Mouse (Mus musculus): Measurements from ENCODE around the gene 1700029H14Rik. TPM values are rescaled to one million over a fixed set of nuclear protein-coding genes. Genes with fewer than 3 reads are reported as not detected.
A peak's percentile ranks its signal among the peaks of the same experiment; 100 is the strongest.

1700029H14Rik gene
- polyA plus RNA-seq, 1 experiment from 2014 or later, result not detected

DNA sequence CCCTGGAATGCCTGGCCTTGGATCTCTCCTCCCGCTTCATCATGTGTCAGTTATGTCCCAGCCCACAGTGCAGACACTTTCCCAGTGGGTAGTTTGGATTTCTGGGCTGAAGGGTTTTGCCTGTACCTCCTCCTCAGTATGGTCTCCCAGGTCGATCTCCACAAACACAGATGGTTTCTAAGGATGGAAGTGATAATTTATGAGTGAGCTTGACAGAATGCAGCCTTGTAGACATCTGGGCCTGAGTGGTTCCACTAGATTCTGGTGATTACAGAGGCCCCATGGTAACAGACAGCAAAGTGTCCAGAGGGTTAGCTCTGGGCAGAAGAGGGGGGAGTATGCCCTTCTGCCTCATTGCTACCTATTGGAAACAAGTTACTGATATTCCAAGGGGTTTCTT is 4.7 kb downstream of the 1700029H14Rik start:
- no peak for ATAC-seq (ENCODE audit: low read depth)
- 79% methylated on average over 2 of the region's 2 CpGs for WGBS

DNA sequence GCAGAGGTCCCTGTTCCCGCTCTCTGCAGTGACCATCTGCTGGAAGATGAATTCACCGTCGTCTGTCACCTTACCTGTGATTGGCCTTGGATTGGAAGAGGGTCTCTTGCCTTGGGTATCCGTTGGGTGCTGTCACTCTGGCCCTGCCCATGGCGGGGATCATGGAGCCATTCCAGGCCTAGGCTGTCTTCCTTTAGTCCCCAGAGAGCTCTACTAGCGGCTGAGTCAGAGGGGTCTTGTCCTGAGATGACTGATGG is 10.8 kb downstream of the 1700029H14Rik start:
- WGBS, result 94% methylated on average over 6 of the region's 6 CpGs
- no peak for ATAC-seq (ENCODE audit: low read depth)

More for the DNA sequence above, 4.7 kb downstream of the 1700029H14Rik start:
- no peak overlapping the region for H3K4me3 ChIP-seq (ENCODE audit: low read depth, low read length)
- H3K9ac ChIP-seq (replicated peaks; ENCODE audit: low read depth, low read length), result no peak overlapping the region
- no peaks in the 10 kb centered on the region for H3K9me3 ChIP-seq (ENCODE audit: control insufficient read depth, low read length)
- H3K36me3 ChIP-seq (ENCODE audit: control insufficient read depth, insufficient read depth, low read length), result no peaks in the 10 kb centered on the region
- H3K4me2 ChIP-seq (ENCODE audit: low read depth, low read length), result no peak overlapping the region
- no peaks in the 10 kb centered on the region for H3K27me3 ChIP-seq (ENCODE audit: control insufficient read depth, insufficient read depth, low read length)
- H3K4me1 ChIP-seq (ENCODE audit: control insufficient read depth, insufficient read depth, low read length), result no peaks in the 10 kb centered on the region
- H3K27ac ChIP-seq (ENCODE audit: low read depth, low read length), result no peak overlapping the region

DNA sequence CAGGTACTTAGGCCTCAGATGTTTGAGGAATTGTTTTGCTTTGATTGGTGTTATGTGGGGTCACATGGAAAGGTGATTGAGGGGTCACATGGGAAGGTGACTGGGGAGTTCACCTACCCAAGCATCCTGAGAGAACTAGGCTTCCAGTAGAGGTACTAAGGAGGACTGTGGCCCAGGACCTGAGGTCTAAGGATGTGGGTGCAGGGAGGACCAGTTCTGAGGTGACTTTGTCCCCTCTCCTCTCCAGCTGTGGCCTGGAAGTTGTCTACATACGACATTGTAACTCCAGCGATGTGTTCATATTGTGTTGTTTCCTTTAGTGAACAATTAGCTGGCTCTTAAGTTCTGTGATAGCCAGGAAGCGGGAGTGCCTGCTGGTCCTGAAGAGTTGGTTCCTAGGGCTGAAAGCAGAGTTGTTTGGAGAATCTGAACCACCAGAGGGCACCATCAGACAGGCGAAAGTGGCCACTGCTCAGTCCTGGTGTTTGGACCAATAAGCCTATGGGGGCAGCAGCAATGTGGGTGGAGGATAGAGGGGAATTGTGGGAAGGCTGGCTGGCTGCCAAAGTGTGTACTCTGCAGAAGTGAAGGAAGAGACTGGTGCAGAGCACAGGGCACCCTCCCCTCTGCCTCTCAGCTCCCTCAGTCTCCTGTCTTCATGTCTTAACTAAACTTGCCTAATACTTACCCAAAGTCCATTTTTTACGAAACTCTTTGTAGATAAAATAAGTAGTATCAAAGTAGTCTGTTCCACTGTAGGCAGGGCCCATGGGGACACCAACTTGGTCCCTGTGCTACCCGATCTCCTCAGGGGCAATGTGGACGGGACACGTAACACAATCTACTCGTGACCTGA is 11.3 kb downstream of the 1700029H14Rik start:
- ATAC-seq (ENCODE audit: low read depth), result peak; percentile 96
- no peaks in the 10 kb centered on the region for H3K4me1 ChIP-seq (ENCODE audit: control insufficient read depth, insufficient read depth, low read length)
- no peaks in the 10 kb centered on the region for H3K9me3 ChIP-seq (ENCODE audit: control insufficient read depth, low read length)
- H3K27ac ChIP-seq (ENCODE audit: low read depth, low read length), result no peak overlapping the region
- no peak overlapping the region for H3K9ac ChIP-seq (replicated peaks; ENCODE audit: low read depth, low read length)
- H3K4me2 ChIP-seq (ENCODE audit: low read depth, low read length), result no peak overlapping the region
- H3K27me3 ChIP-seq (ENCODE audit: control insufficient read depth, insufficient read depth, low read length), result no peaks in the 10 kb centered on the region
- no peak overlapping the region for H3K4me3 ChIP-seq (ENCODE audit: low read depth, low read length)
- H3K36me3 ChIP-seq (ENCODE audit: control insufficient read depth, insufficient read depth, low read length), result no peaks in the 10 kb centered on the region
- 61% methylated on average over 9 of the region's 9 CpGs for WGBS

More for the DNA sequence above, 10.8 kb downstream of the 1700029H14Rik start:
- no peak overlapping the region for H3K4me3 ChIP-seq (ENCODE audit: low read depth, low read length)
- no peaks in the 10 kb centered on the region for H3K27me3 ChIP-seq (ENCODE audit: control insufficient read depth, insufficient read depth, low read length)
- no peak overlapping the region for H3K4me2 ChIP-seq (ENCODE audit: low read depth, low read length)
- no peaks in the 10 kb centered on the region for H3K4me1 ChIP-seq (ENCODE audit: control insufficient read depth, insufficient read depth, low read length)
- H3K27ac ChIP-seq (ENCODE audit: low read depth, low read length), result no peak overlapping the region
- H3K9me3 ChIP-seq (ENCODE audit: control insufficient read depth, low read length), result no peaks in the 10 kb centered on the region
- H3K9ac ChIP-seq (replicated peaks; ENCODE audit: low read depth, low read length), result no peak overlapping the region
- no peaks in the 10 kb centered on the region for H3K36me3 ChIP-seq (ENCODE audit: control insufficient read depth, insufficient read depth, low read length)

DNA sequence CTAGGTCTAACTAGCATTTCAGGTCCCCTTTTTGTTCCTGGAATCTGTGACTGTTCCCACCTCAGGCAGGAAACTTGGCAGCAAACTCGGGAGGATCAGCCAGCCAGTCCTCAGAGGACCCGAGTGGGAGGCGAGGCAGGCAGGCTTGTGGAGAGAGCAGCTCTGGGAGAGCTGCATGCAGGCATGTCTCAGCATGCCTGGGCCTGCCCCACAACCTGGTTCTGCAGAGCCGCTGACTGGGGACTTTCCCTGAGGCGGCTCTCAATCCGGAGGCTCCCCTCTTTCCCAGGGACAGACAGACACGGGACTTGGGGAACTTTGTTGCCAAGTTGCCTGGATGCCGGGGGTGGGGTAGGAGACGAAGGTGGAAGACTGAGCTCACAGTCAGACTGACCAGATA is 13.4 kb downstream of the 1700029H14Rik start:
- Histone ChIP-seq H3K27ac (ENCODE audit: low read depth, low read length) (no peak overlapping the region), H3K9ac (replicated peaks; ENCODE audit: low read depth, low read length) (no peak overlapping the region), H3K4me3 (ENCODE audit: low read depth, low read length) (no peak overlapping the region), H3K27me3 (ENCODE audit: control insufficient read depth, insufficient read depth, low read length) (no peaks in the 10 kb centered on the region), H3K4me2 (ENCODE audit: low read depth, low read length) (no peak overlapping the region), H3K4me1 (ENCODE audit: control insufficient read depth, insufficient read depth, low read length) (no peaks in the 10 kb centered on the region), H3K36me3 (ENCODE audit: control insufficient read depth, insufficient read depth, low read length) (no peaks in the 10 kb centered on the region), H3K9me3 (ENCODE audit: control insufficient read depth, low read length) (no peaks in the 10 kb centered on the region)
- 50% methylated on average over 9 of the region's 9 CpGs for WGBS
- no peak for ATAC-seq (ENCODE audit: low read depth)

DNA sequence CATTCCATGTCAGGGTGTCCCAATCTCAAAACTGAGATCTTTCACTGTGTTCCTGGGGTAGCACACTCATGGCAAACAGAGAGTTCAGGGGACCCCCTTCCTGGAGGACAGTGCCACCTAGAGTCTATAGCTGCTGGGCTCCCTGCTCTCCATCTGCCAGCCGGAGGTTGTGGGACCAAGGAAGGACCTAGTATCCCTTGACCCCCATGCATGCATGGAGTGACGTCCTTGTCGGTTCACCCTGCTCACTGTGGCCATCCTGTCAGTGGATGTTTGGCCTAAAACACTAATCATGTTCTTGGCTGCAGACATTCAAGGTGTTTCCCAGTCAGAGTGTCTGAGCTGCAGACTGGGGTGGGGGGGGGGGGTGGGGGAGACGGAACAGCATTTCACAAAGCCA is 14.0 kb downstream of the 1700029H14Rik start:
- no peak for ATAC-seq (ENCODE audit: low read depth)

DNA sequence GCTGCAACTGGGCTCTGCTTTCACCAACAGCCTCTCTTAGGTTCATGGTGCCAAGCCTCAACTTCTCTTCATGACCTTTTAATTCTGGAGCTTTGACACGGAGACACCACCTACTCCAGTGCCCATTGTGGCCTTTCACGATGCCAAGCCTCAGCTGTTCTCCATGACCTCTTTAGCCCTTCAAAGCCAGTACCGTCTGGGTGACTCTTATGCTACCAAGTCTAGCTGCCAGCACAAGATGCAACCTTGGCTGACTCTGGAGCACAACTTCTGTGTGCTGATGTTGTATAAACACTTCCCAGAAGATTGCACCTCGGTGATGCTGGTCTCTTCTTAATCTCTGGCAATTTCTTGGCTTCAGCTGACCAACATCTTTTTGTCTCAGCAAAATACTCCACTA is 15.8 kb downstream of the 1700029H14Rik start:
- Histone ChIP-seq H3K9ac (replicated peaks; ENCODE audit: low read depth, low read length) (no peak overlapping the region), H3K4me1 (ENCODE audit: control insufficient read depth, insufficient read depth, low read length) (no peaks in the 10 kb centered on the region), H3K9me3 (ENCODE audit: control insufficient read depth, low read length) (no peaks in the 10 kb centered on the region), H3K4me2 (ENCODE audit: low read depth, low read length) (no peak overlapping the region), H3K4me3 (ENCODE audit: low read depth, low read length) (no peak overlapping the region), H3K27ac (ENCODE audit: low read depth, low read length) (no peak overlapping the region), H3K27me3 (ENCODE audit: control insufficient read depth, insufficient read depth, low read length) (no peaks in the 10 kb centered on the region), H3K36me3 (ENCODE audit: control insufficient read depth, insufficient read depth, low read length) (no peaks in the 10 kb centered on the region)
- WGBS, result 88% methylated on average over 4 of the region's 4 CpGs
- no peak for ATAC-seq (ENCODE audit: low read depth)

More for the DNA sequence above, 14.0 kb downstream of the 1700029H14Rik start:
- 53% methylated on average over 4 of the region's 4 CpGs for WGBS
- Histone ChIP-seq H3K4me2 (ENCODE audit: low read depth, low read length) (no peak overlapping the region), H3K27me3 (ENCODE audit: control insufficient read depth, insufficient read depth, low read length) (no peaks in the 10 kb centered on the region), H3K4me1 (ENCODE audit: control insufficient read depth, insufficient read depth, low read length) (no peaks in the 10 kb centered on the region), H3K27ac (ENCODE audit: low read depth, low read length) (no peak overlapping the region), H3K9ac (replicated peaks; ENCODE audit: low read depth, low read length) (no peak overlapping the region), H3K36me3 (ENCODE audit: control insufficient read depth, insufficient read depth, low read length) (no peaks in the 10 kb centered on the region), H3K4me3 (ENCODE audit: low read depth, low read length) (no peak overlapping the region), H3K9me3 (ENCODE audit: control insufficient read depth, low read length) (no peaks in the 10 kb centered on the region)

DNA sequence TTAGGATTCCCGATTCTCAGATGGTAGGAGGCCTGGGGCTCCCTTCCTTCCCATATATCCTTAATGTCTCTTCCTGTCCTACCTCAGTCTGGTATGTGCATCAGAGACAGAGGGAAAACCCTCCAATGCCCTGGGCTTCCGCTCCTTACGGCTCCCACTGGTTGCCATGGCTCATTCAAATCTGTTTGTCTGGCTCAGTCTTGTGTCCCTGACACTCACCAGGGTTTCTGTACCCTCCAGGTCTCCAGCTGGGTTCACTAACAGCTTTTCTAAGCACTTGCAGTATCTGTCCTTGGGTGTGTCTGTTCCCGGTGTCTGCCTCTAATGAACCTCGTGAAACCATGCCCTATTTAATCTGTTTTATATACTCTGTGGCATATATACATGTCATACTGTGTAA is 20.7 kb downstream of the 1700029H14Rik start:
- Histone ChIP-seq H3K4me1 (ENCODE audit: control insufficient read depth, insufficient read depth, low read length) (no peaks in the 10 kb centered on the region), H3K4me2 (ENCODE audit: low read depth, low read length) (no peak overlapping the region), H3K9ac (replicated peaks; ENCODE audit: low read depth, low read length) (no peak overlapping the region), H3K36me3 (ENCODE audit: control insufficient read depth, insufficient read depth, low read length) (no peaks in the 10 kb centered on the region), H3K4me3 (ENCODE audit: low read depth, low read length) (no peak overlapping the region), H3K27ac (ENCODE audit: low read depth, low read length) (no peak overlapping the region), H3K9me3 (ENCODE audit: control insufficient read depth, low read length) (no peaks in the 10 kb centered on the region), H3K27me3 (ENCODE audit: control insufficient read depth, insufficient read depth, low read length) (no peaks in the 10 kb centered on the region)
- WGBS, result 65% methylated on average over 5 of the region's 5 CpGs
- no peak for ATAC-seq (ENCODE audit: low read depth)

DNA sequence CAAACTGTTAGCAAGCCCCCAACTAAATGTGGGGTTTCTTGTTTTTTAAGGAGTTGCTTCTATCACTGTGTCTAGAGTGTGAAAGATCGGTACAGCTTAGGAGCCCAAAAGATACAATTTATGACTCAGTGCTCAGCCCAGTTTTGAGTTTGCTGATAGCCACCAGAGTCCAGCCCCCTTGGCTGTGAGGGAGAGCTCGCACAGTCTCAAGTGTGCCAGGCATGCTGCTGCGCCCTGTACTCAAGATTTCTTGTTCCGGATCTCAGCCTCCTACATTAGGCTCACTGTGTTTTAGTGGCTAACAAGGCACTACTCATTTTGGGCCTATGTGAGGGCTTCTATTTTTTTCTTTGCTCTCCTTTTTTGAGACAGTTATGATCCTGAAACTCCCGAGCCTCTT is 22.1 kb downstream of the 1700029H14Rik start:
- H3K4me3 ChIP-seq (ENCODE audit: low read depth, low read length), result no peak overlapping the region

DNA sequence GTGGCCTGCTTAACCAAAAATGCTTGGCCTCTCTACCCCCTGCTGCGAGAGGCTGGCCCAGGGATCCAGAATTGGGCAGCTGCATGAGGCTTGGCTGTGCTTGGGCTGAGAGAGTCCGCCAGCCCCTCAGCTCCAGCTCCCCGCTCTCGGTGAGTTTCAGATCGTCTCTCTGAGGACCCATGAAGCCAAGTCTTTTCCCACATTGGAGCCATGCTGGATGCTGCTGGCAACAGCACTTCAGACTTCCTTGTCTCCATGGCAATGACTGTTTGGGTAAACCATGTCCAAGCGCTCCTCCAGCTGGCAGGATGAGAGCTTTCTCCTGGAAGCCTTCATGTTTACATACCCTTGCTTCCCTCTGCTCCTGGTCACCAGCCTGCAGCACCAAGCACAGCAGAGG is 23.4 kb downstream of the 1700029H14Rik start:
- no peak for ATAC-seq (ENCODE audit: low read depth)
- H3K27ac ChIP-seq (ENCODE audit: low read depth, low read length), result no peak overlapping the region
- H3K27me3 ChIP-seq (ENCODE audit: control insufficient read depth, insufficient read depth, low read length), result no peaks in the 10 kb centered on the region
- H3K9ac ChIP-seq (replicated peaks; ENCODE audit: low read depth, low read length), result no peak overlapping the region
- no peaks in the 10 kb centered on the region for H3K9me3 ChIP-seq (ENCODE audit: control insufficient read depth, low read length)
- no peak overlapping the region for H3K4me3 ChIP-seq (ENCODE audit: low read depth, low read length)
- H3K36me3 ChIP-seq (ENCODE audit: control insufficient read depth, insufficient read depth, low read length), result no peaks in the 10 kb centered on the region
- no peak overlapping the region for H3K4me2 ChIP-seq (ENCODE audit: low read depth, low read length)
- H3K4me1 ChIP-seq (ENCODE audit: control insufficient read depth, insufficient read depth, low read length), result no peaks in the 10 kb centered on the region
- WGBS, result 61% methylated on average over 6 of the region's 6 CpGs

More for the DNA sequence above, 22.1 kb downstream of the 1700029H14Rik start:
- H3K4me1 ChIP-seq (ENCODE audit: control insufficient read depth, insufficient read depth, low read length), result no peaks in the 10 kb centered on the region
- H3K4me2 ChIP-seq (ENCODE audit: low read depth, low read length), result no peak overlapping the region
- H3K36me3 ChIP-seq (ENCODE audit: control insufficient read depth, insufficient read depth, low read length), result no peaks in the 10 kb centered on the region
- no peaks in the 10 kb centered on the region for H3K9me3 ChIP-seq (ENCODE audit: control insufficient read depth, low read length)
- WGBS, result 86% methylated on average over 5 of the region's 5 CpGs
- no peaks in the 10 kb centered on the region for H3K27me3 ChIP-seq (ENCODE audit: control insufficient read depth, insufficient read depth, low read length)
- no peak for ATAC-seq (ENCODE audit: low read depth)
- no peak overlapping the region for H3K27ac ChIP-seq (ENCODE audit: low read depth, low read length)
- H3K9ac ChIP-seq (replicated peaks; ENCODE audit: low read depth, low read length), result no peak overlapping the region
